Mouse (Mus musculus) CD4-positive naive resting alpha-beta T cell, adult 57 days (primary cell): ENCODE data around the gene Vinac1. TPM values are rescaled to one million over a fixed set of nuclear protein-coding genes. Genes with fewer than 3 reads are reported as not detected.

Experiments used
- total RNA-seq: library from RNA; stranded (reverse); gene quantifications from one replicate; pipeline ENCODE4 v1.2.4, GENCODE M21; 2023

Vinac1 gene
- not detected for total RNA-seq

GRCm38 (mm10) chr2:129047811-129048210, at the start of gene Vinac1:
Gene Vinac1 (minus strand): TSS chr2:129048172.

GRCm38 (mm10) chr2:129065437-129066282, 17.7 kb upstream of the Vinac1 start, which contains the start of gene Ttl:
Gene Ttl (plus strand): TSS chr2:129065942.

Other genes starting within 250 kb of the Vinac1 start
- 45.8 TPM for gene Tmem87b, start 230.1 kb downstream of the Vinac1 start, total RNA-seq
- gene Fbln7, start 185.2 kb downstream of the Vinac1 start, total RNA-seq = not detected
- 9.5 TPM for gene Zc3h8, start 104.1 kb downstream of the Vinac1 start, total RNA-seq
- gene Zc3h6, start 80.8 kb downstream of the Vinac1 start, total RNA-seq = 10.9 TPM
- 6.5 TPM for gene Gm10762, start 80.4 kb downstream of the Vinac1 start, total RNA-seq
- gene Ttl, start 17.8 kb upstream of the Vinac1 start, total RNA-seq = 9.4 TPM
- 47.9 TPM for gene Polr1b, start 52.8 kb upstream of the Vinac1 start, total RNA-seq
- gene Chchd5, start 81.5 kb upstream of the Vinac1 start, total RNA-seq = 15.7 TPM
- 249 TPM for gene Slc20a1, start 150.6 kb upstream of the Vinac1 start, total RNA-seq
- gene Ckap2l, start 249.0 kb upstream of the Vinac1 start, total RNA-seq = 1.1 TPM